Mouse (Mus musculus) megakaryocyte, embryonic 14.5 days (primary cell): ENCODE data around the gene Morc1.

Experiments
- FLI1 ChIP-seq: IDR thresholded peaks from 2 replicates; pipeline ENCODE4 v1.6.1; 2012; ENCODE audit warnings: low read length, inconsistent platforms, mixed read lengths
- GATA1 ChIP-seq: IDR thresholded peaks from 3 replicates; pipeline ENCODE4 v1.6.1; 2012; ENCODE audit warnings: mixed read lengths, low read length, inconsistent platforms, borderline replicate concordance

DNA sequence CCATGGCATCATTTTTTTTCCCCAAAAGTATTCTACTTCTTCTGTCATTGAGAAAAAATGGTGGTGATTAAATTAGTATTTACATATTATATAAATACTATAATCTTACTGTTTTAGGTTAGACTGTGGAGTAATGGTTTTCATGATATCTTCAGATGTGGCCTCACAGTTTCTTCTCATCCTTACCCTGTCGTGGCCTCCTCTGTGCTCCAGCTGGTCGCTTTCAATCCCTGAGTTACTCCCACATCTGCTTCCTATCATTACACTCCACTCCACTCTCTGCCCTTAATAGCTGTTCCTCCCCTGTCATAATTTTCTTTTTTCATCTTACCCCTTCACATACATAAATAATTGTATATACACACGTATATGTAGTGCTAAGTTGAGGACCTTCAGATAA lies 22.2 kb downstream of the Morc1 start:
- TF ChIP-seq GATA1 (no peak), FLI1 (no peak)
